Mouse (Mus musculus): ENCODE measurements around the gene Pik3c2g.
"Not testable (repeated sequence)": the region's sequence is repeated elsewhere in the genome, so short reads cannot be mapped to it uniquely, and the experiment has no call there.

Gene Pik3c2g

GRCm38 (mm10) chr6:139907138-139907537, 320.1 kb downstream of the Pik3c2g start:
- no peak for DNase-seq (ENCODE audit: low read depth, low spot score)

- DNase-seq (ENCODE audit: low read depth, low spot score): no peak
Measured at GRCm38 (mm10) chr6:139908997-139909669, 322.1 kb downstream of the Pik3c2g start.

GRCm38 (mm10) chr6:139928766-139929165, 341.7 kb downstream of the Pik3c2g start:
- DNase-seq (ENCODE audit: low read depth, low spot score): no peak

- DNase-seq (ENCODE audit: low read depth, low spot score): no peak
Measured at GRCm38 (mm10) chr6:139934861-139935260, 347.8 kb downstream of the Pik3c2g start.

- not testable (repeated sequence) for DNase-seq (ENCODE audit: low read depth, low spot score)
Measured at GRCm38 (mm10) chr6:139937581-139937980, 350.6 kb downstream of the Pik3c2g start.

GRCm38 (mm10) chr6:139947106-139947879, 360.3 kb downstream of the Pik3c2g start:
- no peak for DNase-seq (ENCODE audit: low read depth, low spot score)

GRCm38 (mm10) chr6:139953596-139953995, 366.6 kb downstream of the Pik3c2g start:
- no peak for DNase-seq (ENCODE audit: low read depth, low spot score)

- no peak for DNase-seq (ENCODE audit: low read depth, low spot score)
Measured at GRCm38 (mm10) chr6:139957531-139958241, 370.7 kb downstream of the Pik3c2g start.

- DNase-seq (ENCODE audit: low read depth, low spot score): no peak
Measured at GRCm38 (mm10) chr6:139963775-139964174, 376.8 kb downstream of the Pik3c2g start.

- DNase-seq (ENCODE audit: low read depth, low spot score): no peak
Measured at GRCm38 (mm10) chr6:139964895-139965294, 377.9 kb downstream of the Pik3c2g start.

- no peak for DNase-seq (ENCODE audit: low read depth, low spot score)
Measured at GRCm38 (mm10) chr6:139966684-139967083, 379.7 kb downstream of the Pik3c2g start.

GRCm38 (mm10) chr6:139971608-139972298, 384.7 kb downstream of the Pik3c2g start:
- DNase-seq (ENCODE audit: low read depth, low spot score): no peak

- DNase-seq (ENCODE audit: low read depth, low spot score): no peak
Measured at GRCm38 (mm10) chr6:139974668-139975067, 387.6 kb downstream of the Pik3c2g start.

GRCm38 (mm10) chr6:139978114-139978513, 391.1 kb downstream of the Pik3c2g start:
- no peak for DNase-seq (ENCODE audit: low read depth, low spot score)

GRCm38 (mm10) chr6:139981061-139981460, 394.0 kb downstream of the Pik3c2g start:
- no peak for DNase-seq (ENCODE audit: low read depth, low spot score)

GRCm38 (mm10) chr6:139984069-139984468, 397.0 kb downstream of the Pik3c2g start:
- no peak for DNase-seq (ENCODE audit: low read depth, low spot score)

- no peak for DNase-seq (ENCODE audit: low read depth, low spot score)
Measured at GRCm38 (mm10) chr6:139986564-139986963, 399.5 kb downstream of the Pik3c2g start.

GRCm38 (mm10) chr6:139989075-139989474, 402.1 kb downstream of the Pik3c2g start:
- no peak for DNase-seq (ENCODE audit: low read depth, low spot score)

GRCm38 (mm10) chr6:139989597-139989996, 402.6 kb downstream of the Pik3c2g start:
- no peak for DNase-seq (ENCODE audit: low read depth, low spot score)

GRCm38 (mm10) chr6:140005181-140005580, 418.2 kb downstream of the Pik3c2g start:
- DNase-seq (ENCODE audit: low read depth, low spot score): peak; percentile 55
